Mouse (Mus musculus) forebrain, embryonic 13.5 days (tissue): ENCODE measurements around the gene Snap23. TPM values are rescaled to one million over a fixed set of nuclear protein-coding genes. Genes with fewer than 3 reads are reported as not detected.
A peak's percentile ranks its signal among the peaks of the same experiment; 100 is the strongest.

Source experiments
- ATAC-seq: fragments of 200-750 bp; cut with Nextera tagmentation; 2 replicates; pipeline ENCODE4 v1.8.0; 2017
- H3K27ac ChIP-seq: fragments of 300-500 bp; sonication (generic); 2 replicates; pipeline ENCODE4 v1.5.1; 2015; ENCODE audit warnings: inconsistent platforms, mild to moderate bottlenecking, moderate library complexity
- H3K27me3 ChIP-seq: fragments of 300-500 bp; sonication (generic); 2 replicates; pipeline ENCODE4 v1.6.1; 2015; ENCODE audit warnings: mild to moderate bottlenecking, inconsistent platforms
- H3K36me3 ChIP-seq: fragments of 300-500 bp; sonication (generic); 2 replicates; pipeline ENCODE4 v1.6.1; 2015; ENCODE audit warnings: mild to moderate bottlenecking, inconsistent platforms; ENCODE audit not compliant: poor library complexity, severe bottlenecking
- H3K4me1 ChIP-seq: fragments of 300-500 bp; sonication (generic); 2 replicates; pipeline ENCODE4 v1.6.1; 2015; ENCODE audit warnings: inconsistent platforms
- H3K4me2 ChIP-seq: fragments of 300-500 bp; sonication (generic); 2 replicates; pipeline ENCODE4 v1.6.1; 2015; ENCODE audit warnings: inconsistent platforms, mild to moderate bottlenecking, moderate library complexity
- H3K4me3 ChIP-seq: fragments of 300-500 bp; sonication (generic); 2 replicates; pipeline ENCODE4 v1.5.1; 2015; ENCODE audit warnings: mild to moderate bottlenecking, inconsistent platforms
- H3K9ac ChIP-seq: fragments of 300-500 bp; sonication (generic); 2 replicates; pipeline ENCODE4 v1.6.1; 2015; ENCODE audit warnings: mild to moderate bottlenecking, inconsistent platforms
- H3K9me3 ChIP-seq: fragments of 300-500 bp; sonication (generic); replicated peaks from 2 replicates; pipeline ENCODE4 v1.6.1; 2016; ENCODE audit warnings: inconsistent platforms
- WGBS: fragments of 180-500 bp; shearing (Covaris S2); methylation state at CpG from one replicate; pipeline ENCODE4 v1.1.7; 2015; 5-methylcytosine and 5-hydroxymethylcytosine counted together
- polyA plus RNA-seq: library from polyadenylated mRNA; unstranded; fragments of >200 nt; fragmentation: Nextera tagmentation; extraction: Ambion mirVana; gene quantifications from 2 replicates; pipeline ENCODE4 v1.2.1, GENCODE M21; 2015

Gene Snap23
- polyA plus RNA-seq, 1 experiment from 2014 or later = 21.5 TPM

GRCm38 (mm10) chr2:120597734-120598133 lies 30.3 kb downstream of the Snap23 start:
- Histone ChIP-seq H3K27ac (no peak overlapping the region), H3K9me3 (no peaks in the 10 kb centered on the region), H3K27me3 (no peaks in the 10 kb centered on the region), H3K4me3 (no peak overlapping the region), H3K4me2 (no peak overlapping the region), H3K9ac (no peak overlapping the region), H3K4me1 (no peaks in the 10 kb centered on the region), H3K36me3 (peaks cover 63% of the 10 kb centered on the region)
- ATAC-seq = no peak
- WGBS = 92% methylated on average over 2 of the region's 2 CpGs

- Histone ChIP-seq H3K4me2 (no peak overlapping the region), H3K27me3 (no peaks in the 10 kb centered on the region), H3K36me3 (peaks cover 74% of the 10 kb centered on the region), H3K9me3 (no peaks in the 10 kb centered on the region), H3K4me3 (no peak overlapping the region), H3K27ac (no peak overlapping the region), H3K4me1 (no peaks in the 10 kb centered on the region), H3K9ac (no peak overlapping the region)
- no peak for ATAC-seq
- WGBS = 92% methylated on average over 4 of the region's 4 CpGs
Measured at GRCm38 (mm10) chr2:120599506-120599905, 32.0 kb downstream of the Snap23 start.

GRCm38 (mm10) chr2:120606021-120606690 lies 38.7 kb downstream of the Snap23 start:
- H3K27ac ChIP-seq = no peak overlapping the region
- no peaks in the 10 kb centered on the region for H3K9me3 ChIP-seq
- H3K4me1 ChIP-seq = peaks cover 23% of the 10 kb centered on the region
- no peaks in the 10 kb centered on the region for H3K27me3 ChIP-seq
- no peak for ATAC-seq
- H3K4me3 ChIP-seq = no peak overlapping the region
- no peak overlapping the region for H3K9ac ChIP-seq
- H3K4me2 ChIP-seq = no peak overlapping the region
- 81% methylated on average over 6 of the region's 6 CpGs for WGBS
- H3K36me3 ChIP-seq = peaks cover 30% of the 10 kb centered on the region

- Histone ChIP-seq H3K4me3 (peak within 1 kb of the TSS; percentile 83), H3K36me3 (peaks cover 27% of the 10 kb centered on the region; the same call in 1 of the 2 replicates), H3K4me1 (peaks cover 23% of the 10 kb centered on the region), H3K9me3 (no peaks in the 10 kb centered on the region), H3K4me2 (peak within 1 kb of the TSS; percentile 78), H3K9ac (peak within 1 kb of the TSS; percentile 90), H3K27me3 (no peaks in the 10 kb centered on the region), H3K27ac (peak within 1 kb of the TSS; percentile 89)
- peak; percentile 97 for ATAC-seq
- WGBS = under 1% methylated on average over 52 of the region's 52 CpGs
Measured at GRCm38 (mm10) chr2:120608830-120609723, 41.6 kb downstream of the Snap23 start, which contains the start of the genes Haus2 and Lrrc57. TSS of gene Haus2 (plus strand) at chr2:120609383. TSS of gene Lrrc57 (minus strand) at chr2:120609520.

- 91% methylated on average over 5 of the region's 5 CpGs for WGBS
- no peak for ATAC-seq
- H3K4me3 ChIP-seq = no peak overlapping the region
- no peaks in the 10 kb centered on the region for H3K27me3 ChIP-seq
- H3K36me3 ChIP-seq = peaks cover 60% of the 10 kb centered on the region
- H3K27ac ChIP-seq = no peak overlapping the region
- no peaks in the 10 kb centered on the region for H3K4me1 ChIP-seq
- no peaks in the 10 kb centered on the region for H3K9me3 ChIP-seq
- H3K4me2 ChIP-seq = no peak overlapping the region
- no peak overlapping the region for H3K9ac ChIP-seq
Measured at GRCm38 (mm10) chr2:120616279-120617163, 49.0 kb downstream of the Snap23 start.

- H3K9ac ChIP-seq = no peak overlapping the region
- 100% methylated on average over 1 of the region's 1 CpGs for WGBS
- no peaks in the 10 kb centered on the region for H3K4me1 ChIP-seq
Measured at GRCm38 (mm10) chr2:120619538-120619937, 52.1 kb downstream of the Snap23 start.

GRCm38 (mm10) chr2:120622920-120623319 lies 55.4 kb downstream of the Snap23 start:
- Histone ChIP-seq H3K27me3 (no peaks in the 10 kb centered on the region), H3K9me3 (no peaks in the 10 kb centered on the region), H3K27ac (no peak overlapping the region), H3K4me2 (no peak overlapping the region), H3K4me3 (no peak overlapping the region), H3K36me3 (peaks cover 15% of the 10 kb centered on the region), H3K9ac (no peak overlapping the region), H3K4me1 (no peaks in the 10 kb centered on the region)
- ATAC-seq = no peak

More at GRCm38 (mm10) chr2:120619538-120619937, 52.1 kb downstream of the Snap23 start:
- Histone ChIP-seq H3K27ac (no peak overlapping the region), H3K4me2 (no peak overlapping the region), H3K9me3 (no peaks in the 10 kb centered on the region), H3K36me3 (peaks cover 46% of the 10 kb centered on the region), H3K4me3 (no peak overlapping the region), H3K27me3 (no peaks in the 10 kb centered on the region)
- no peak for ATAC-seq

GRCm38 (mm10) chr2:120628076-120628865 lies 60.8 kb downstream of the Snap23 start:
- H3K4me3 ChIP-seq = peak overlapping the region; percentile 56
- peak overlapping the region; percentile 72 for H3K4me2 ChIP-seq
- WGBS = 29% methylated on average over 10 of the region's 10 CpGs
- 0 out of 2 replicates have a peak, but pooled peaks cover 3% of the 10 kb centered on the region for H3K4me1 ChIP-seq
- H3K9ac ChIP-seq = no peak overlapping the region
- H3K9me3 ChIP-seq = no peaks in the 10 kb centered on the region
- peak overlapping the region; percentile 1; the same call in 1 of the 2 replicates for H3K27ac ChIP-seq
- no peaks in the 10 kb centered on the region for H3K36me3 ChIP-seq
- H3K27me3 ChIP-seq = no peaks in the 10 kb centered on the region
- peak; percentile 46 for ATAC-seq

GRCm38 (mm10) chr2:120628886-120629735 lies 61.6 kb downstream of the Snap23 start, which contains the start of gene Stard9:
TSS of gene Stard9 (plus strand) at chr2:120629121.
- Histone ChIP-seq H3K27me3 (no peaks in the 10 kb centered on the region), H3K27ac (peak within 1 kb of the TSS; percentile 1; the same call in 1 of the 2 replicates), H3K4me1 (0 out of 2 replicates have a peak, but pooled peaks cover 3% of the 10 kb centered on the region), H3K4me3 (peak within 1 kb of the TSS; percentile 56), H3K36me3 (no peaks in the 10 kb centered on the region), H3K9me3 (no peaks in the 10 kb centered on the region), H3K9ac (peak within 1 kb of the TSS; percentile 70), H3K4me2 (peak within 1 kb of the TSS; percentile 72)
- 1% methylated on average over 36 of the region's 36 CpGs for WGBS
- ATAC-seq = peak; percentile 100

- no peaks in the 10 kb centered on the region for H3K9me3 ChIP-seq
- H3K27me3 ChIP-seq = no peaks in the 10 kb centered on the region
- 0 out of 2 replicates have a peak, but pooled peaks cover 3% of the 10 kb centered on the region for H3K4me1 ChIP-seq
- H3K4me2 ChIP-seq = peak overlapping the region; percentile 72; the same call in 1 of the 2 replicates
- no peak overlapping the region for H3K27ac ChIP-seq
- no peak for ATAC-seq
- 82% methylated on average over 2 of the region's 2 CpGs for WGBS
- H3K36me3 ChIP-seq = peaks cover 5% of the 10 kb centered on the region; the same call in 1 of the 2 replicates
- no peak overlapping the region for H3K9ac ChIP-seq
- no peak overlapping the region for H3K4me3 ChIP-seq
Measured at GRCm38 (mm10) chr2:120630246-120630645, 62.8 kb downstream of the Snap23 start.
